Mouse (Mus musculus): ENCODE results near the gene Atad2b.

- no peak for TF ChIP-seq CTCF (IDR thresholded peaks at IDR 0.05; ENCODE audit: insufficient read depth, low read length)
- TF ChIP-seq POLR2A (IDR thresholded peaks at IDR 0.05; ENCODE audit: borderline replicate concordance, extremely low read depth, low read depth, low read length): no peak
Measured at GRCm38 (mm10) chr12:4871260-4871659, 45.9 kb upstream of the Atad2b start.

Measured in lung, adult 2 months (tissue).